In genomic region chr2:70669896-70670295, GRCm38 (mm10) we compare ENCODE assay signal across 25 mouse cellular contexts. TPM values are rescaled to one million over a fixed set of nuclear protein-coding genes. Genes with fewer than 3 reads are reported as not detected.
"Had no signal": no experiment of that assay in that cellular context is flagged by ENCODE, and none has a peak within 500 bp of the region (broad histone marks: within the 10 kb centered on the region; RNA-seq: fewer than 3 reads in every experiment).

No protein-coding gene starts in this region.

- H3K9me3 ChIP-seq: heart, embryonic 12.5 days; hindbrain, embryonic 10.5 days; hindbrain, embryonic 13.5 days; hindbrain, embryonic 15.5 days; kidney, embryonic 15.5 days; limb, embryonic 10.5 days; limb, embryonic 12.5 days had no signal

- H3K27me3 ChIP-seq: heart, embryonic 12.5 days; hindbrain, embryonic 13.5 days; hindbrain, embryonic 15.5 days; kidney, embryonic 15.5 days; limb, embryonic 12.5 days had no signal

- H3K36me3 ChIP-seq: hindbrain, embryonic 13.5 days; hindbrain, embryonic 15.5 days had no signal

- H3K4me2 ChIP-seq: heart, embryonic 12.5 days; hindbrain, embryonic 13.5 days; hindbrain, embryonic 15.5 days; kidney, embryonic 15.5 days; limb, embryonic 12.5 days; liver, embryonic 11.5 days had no signal

- H3K4me1 ChIP-seq: hindbrain, embryonic 13.5 days; hindbrain, embryonic 15.5 days; limb, embryonic 10.5 days had no signal

- ATAC-seq: forebrain, embryonic 16.5 days; hindbrain, postnatal 0 days had no signal

- H3K4me3 ChIP-seq: gastrocnemius, adult 2 months; heart, embryonic 12.5 days; hindbrain, embryonic 10.5 days; hindbrain, embryonic 13.5 days; hindbrain, embryonic 15.5 days; kidney, embryonic 15.5 days; left cerebral cortex, adult 2 months; limb, embryonic 10.5 days; limb, embryonic 12.5 days had no signal

- DNase-seq: gastrocnemius, adult 2 months; gastrocnemius, postnatal 10 days; gastrocnemius, postnatal 25 days; heart, adult 18-20 months; heart, postnatal 14 days; heart, postnatal 36 days; kidney, adult 11 months; kidney, adult 2 months; kidney, adult 9 months; kidney, postnatal 14 days; kidney, postnatal 36 days; liver had no signal

- H3K9ac ChIP-seq: heart, embryonic 12.5 days; hindbrain, embryonic 13.5 days; hindbrain, embryonic 15.5 days; kidney, embryonic 15.5 days; limb, embryonic 12.5 days had no signal

- H3K27ac ChIP-seq: gastrocnemius, adult 2 months; hindbrain, embryonic 10.5 days; hindbrain, embryonic 13.5 days; hindbrain, embryonic 15.5 days; hindbrain, postnatal 0 days; kidney, embryonic 15.5 days; kidney, postnatal 0 days; left cerebral cortex, adult 2 months; limb, embryonic 10.5 days; limb, embryonic 12.5 days had no signal

RNA-seq across cellular contexts. Expression of gene Gm26558, which starts 8.0 kb away (rescaled TPM):
- total RNA-seq: gastrocnemius, adult 2 months; gastrocnemius, postnatal 10 days; gastrocnemius, postnatal 25 days; gastrocnemius, postnatal 4 days; heart, adult 18-20 months; heart, postnatal 14 days; heart, postnatal 36 days had no signal
